Mouse (Mus musculus) cerebellum, postnatal 14 days (tissue): ENCODE results near the gene Clcn3.

Experiments used
- DNase-seq, 2 experiments: peaks; one replicate each; pipeline ENCODE4 v3.0.0; 2021; ENCODE audit warnings: mixed read lengths in 2 of 2

The Clcn3 gene

GRCm38 (mm10) chr8:60867468-60868115 is 115.5 kb downstream of the Clcn3 start:
- DNase-seq: no peak

- peak; percentile 90 to 92 for DNase-seq
Measured at GRCm38 (mm10) chr8:60865504-60866114, 117.5 kb downstream of the Clcn3 start.

- DNase-seq: peak in 1 of 2 experiments; percentile 26
Measured at GRCm38 (mm10) chr8:60864875-60865274, 118.2 kb downstream of the Clcn3 start.

GRCm38 (mm10) chr8:60861783-60862182 is 121.3 kb downstream of the Clcn3 start:
- DNase-seq: no peak

GRCm38 (mm10) chr8:60860749-60861148 is 122.4 kb downstream of the Clcn3 start:
- no peak for DNase-seq
